Mouse (Mus musculus) skeletal muscle tissue, adult 2 months (tissue): ENCODE measurements around the gene Xkrx.
"Not testable (repeated sequence)": the region's sequence is repeated elsewhere in the genome, so short reads cannot be mapped to it uniquely, and the experiment has no call there.

Experiments
- DNase-seq: peaks from one replicate; pipeline ENCODE4 v3.0.0-alpha.2; 2012; ENCODE audit warnings: low read depth, low spot score

Gene Xkrx

DNA sequence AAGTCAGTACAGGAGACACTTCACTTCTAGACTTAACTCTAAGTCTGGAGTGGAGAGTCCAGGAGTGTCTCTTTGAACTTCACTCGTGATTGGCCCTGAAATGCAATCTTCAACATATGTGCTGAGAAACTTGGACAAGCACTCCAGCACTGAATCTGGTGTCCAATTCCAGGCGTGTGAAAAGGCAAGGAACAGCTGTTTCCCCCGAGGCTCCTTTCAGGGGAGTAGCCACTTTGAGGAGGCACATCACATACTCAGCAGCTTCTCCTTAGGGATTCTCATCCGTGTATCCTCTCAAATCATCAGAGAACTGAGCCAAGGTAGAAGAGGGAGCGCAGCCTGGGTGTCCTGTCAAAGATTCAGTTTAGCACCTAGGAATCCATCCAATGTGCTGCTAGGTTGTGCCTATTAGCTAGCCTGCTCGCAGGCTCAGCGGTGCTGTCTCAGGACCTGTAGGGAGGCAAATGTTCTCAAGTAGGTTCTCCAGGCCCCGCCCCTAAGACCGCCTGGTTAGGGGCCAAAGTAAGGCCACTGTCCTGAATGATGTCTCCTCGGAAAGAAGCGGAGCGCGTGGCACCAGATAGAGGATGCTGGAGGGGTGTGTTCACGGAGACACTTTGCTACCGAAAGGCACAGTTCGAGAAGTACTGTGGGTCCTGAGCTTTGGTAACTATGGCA lies at the start of gene Xkrx:
Gene Xkrx, minus strand, starts transcription at position 34 of the 678 bp plus-strand sequence.
- DNase-seq: no peak

DNA sequence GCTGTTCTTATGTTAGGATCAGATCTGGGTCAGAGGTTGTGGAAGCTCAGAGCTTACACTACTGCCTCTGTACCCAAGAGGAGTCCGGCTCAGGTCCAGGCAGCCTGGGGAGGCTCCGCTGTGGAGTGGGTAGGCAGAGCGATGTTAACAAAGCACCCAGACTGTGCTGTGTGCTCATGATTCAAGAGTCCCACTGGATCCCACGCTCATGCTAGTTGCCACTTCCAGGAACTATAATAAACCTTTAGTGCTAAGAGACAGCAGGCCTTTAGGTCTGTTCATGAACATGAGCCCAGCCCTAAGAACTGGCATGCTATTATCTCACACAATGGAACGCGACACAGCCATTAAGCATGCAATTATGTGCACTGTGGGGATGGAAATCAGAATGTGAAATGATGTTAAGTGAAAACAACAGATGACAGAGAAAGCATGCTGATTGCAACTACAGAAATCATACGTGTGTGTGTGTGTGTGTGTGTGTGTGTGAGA lies 49.3 kb upstream of the Xkrx start:
- no peak for DNase-seq

GRCm38 (mm10) chrX:134208491-134208890 lies 46.6 kb upstream of the Xkrx start:
- no peak for DNase-seq

GRCm38 (mm10) chrX:134187201-134187600 lies 25.3 kb upstream of the Xkrx start, which contains the start of gene Arl13a:
TSS of gene Arl13a (plus strand) at chrX:134187501.
- not testable (repeated sequence) for DNase-seq

DNA sequence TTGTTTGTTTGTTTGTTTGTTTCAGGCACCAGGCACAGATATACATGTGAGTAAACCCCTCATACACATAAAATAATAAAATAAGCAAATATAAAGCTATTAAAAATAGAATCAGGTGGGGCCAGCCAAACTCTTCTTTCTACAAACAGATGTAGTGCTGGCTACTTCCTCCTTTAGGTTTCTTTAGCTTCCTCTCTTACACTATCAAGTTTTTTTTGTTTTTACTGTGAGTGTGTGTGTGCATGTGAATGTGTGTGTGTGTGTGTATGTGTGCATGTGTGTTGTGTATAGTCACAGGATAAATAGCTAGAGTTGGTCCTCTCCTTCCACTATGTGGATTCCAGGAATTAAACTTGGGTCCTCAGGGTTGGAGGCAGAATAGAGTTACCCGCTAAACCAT lies 12.8 kb upstream of the Xkrx start:
- DNase-seq: no peak

DNA sequence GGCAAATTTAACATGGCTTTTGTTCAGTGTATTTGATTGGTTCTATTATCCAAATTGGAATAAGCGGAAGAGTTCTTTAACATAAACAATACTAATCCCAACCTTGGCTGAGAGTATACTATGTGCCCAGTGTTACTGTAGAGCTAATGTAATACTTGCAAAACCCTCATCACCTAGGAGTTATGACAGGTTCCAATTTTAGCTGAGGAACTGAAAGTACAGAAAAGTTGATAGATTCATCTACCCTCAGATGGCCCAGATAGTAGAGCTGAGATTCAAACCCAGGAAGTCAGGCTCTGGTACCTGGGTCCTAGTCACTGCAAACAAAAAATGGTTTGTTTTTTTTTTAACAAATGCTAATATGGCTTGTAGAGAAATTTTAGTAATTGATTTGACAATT lies 8.7 kb upstream of the Xkrx start:
- DNase-seq: no peak

GRCm38 (mm10) chrX:134163484-134163883 lies 1.6 kb upstream of the Xkrx start:
- no peak for DNase-seq

DNA sequence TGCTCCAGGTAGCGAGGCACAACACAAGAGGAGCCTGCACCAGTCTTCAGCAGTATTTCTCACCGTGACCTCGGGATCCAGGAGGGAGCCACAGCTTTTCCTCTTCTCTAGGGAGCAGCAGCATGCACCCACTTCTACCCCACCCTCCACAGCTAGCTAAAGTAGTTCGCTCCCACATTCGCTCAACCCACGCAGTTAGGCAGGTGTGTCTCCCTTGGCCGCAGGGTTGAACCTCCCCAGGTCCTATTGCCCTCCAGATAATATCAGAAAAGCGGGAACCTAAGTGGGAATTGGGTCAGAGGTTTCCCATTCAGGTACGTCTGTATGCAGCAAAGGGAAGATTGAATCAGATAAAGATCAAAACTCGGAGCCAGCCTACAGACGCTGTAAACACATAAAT lies 950 bp upstream of the Xkrx start:
- DNase-seq: no peak

- DNase-seq: no peak
Measured at GRCm38 (mm10) chrX:134160442-134160841, 1.4 kb downstream of the Xkrx start.

GRCm38 (mm10) chrX:134158151-134158550 lies 3.7 kb downstream of the Xkrx start:
- DNase-seq: no peak

GRCm38 (mm10) chrX:134141986-134142385 lies 19.9 kb downstream of the Xkrx start:
- no peak for DNase-seq

GRCm38 (mm10) chrX:134141551-134141950 lies 20.3 kb downstream of the Xkrx start:
- no peak for DNase-seq

- DNase-seq: no peak
Measured at GRCm38 (mm10) chrX:134140024-134140423, 21.9 kb downstream of the Xkrx start.

DNA sequence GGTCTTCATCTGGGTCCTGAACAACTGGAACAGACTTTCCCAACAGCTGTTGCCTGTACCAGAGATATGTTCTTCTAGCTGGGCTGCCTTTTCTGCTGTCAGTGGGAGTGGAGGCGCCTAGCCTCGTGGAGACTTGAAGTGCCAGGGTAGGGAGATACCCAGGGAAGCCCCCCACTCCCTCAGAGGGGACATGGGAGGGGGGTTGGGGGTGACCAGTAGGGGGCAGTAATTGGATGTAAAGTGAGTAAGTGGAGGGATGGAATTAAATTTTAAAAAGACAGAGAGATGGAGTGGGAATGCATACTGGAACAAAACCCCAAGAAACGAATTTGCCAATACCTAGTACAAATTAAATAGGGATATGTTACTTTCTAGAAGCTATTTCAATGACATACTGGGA lies 28.1 kb downstream of the Xkrx start:
- no peak for DNase-seq

DNA sequence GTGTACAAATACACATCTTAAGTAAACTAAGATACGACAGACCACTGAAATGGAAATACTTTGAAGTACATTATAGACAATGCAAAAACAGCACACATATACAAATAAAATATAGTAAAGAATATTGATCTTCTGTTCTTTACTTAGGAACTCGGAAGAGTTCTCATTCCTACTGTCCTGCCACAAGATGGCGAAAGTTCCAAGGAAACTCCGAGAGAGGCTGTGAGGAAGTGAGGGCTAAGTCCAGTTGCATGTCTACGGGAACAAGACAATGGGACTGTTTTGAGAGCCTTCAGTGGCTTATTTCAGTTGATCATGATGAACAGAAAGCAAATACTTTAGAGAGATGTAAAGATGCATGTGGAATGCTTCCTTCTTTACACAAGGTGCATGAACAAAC lies 29.6 kb downstream of the Xkrx start:
- DNase-seq: no peak

- no peak for DNase-seq
Measured at GRCm38 (mm10) chrX:134128549-134128948, 33.3 kb downstream of the Xkrx start.

DNA sequence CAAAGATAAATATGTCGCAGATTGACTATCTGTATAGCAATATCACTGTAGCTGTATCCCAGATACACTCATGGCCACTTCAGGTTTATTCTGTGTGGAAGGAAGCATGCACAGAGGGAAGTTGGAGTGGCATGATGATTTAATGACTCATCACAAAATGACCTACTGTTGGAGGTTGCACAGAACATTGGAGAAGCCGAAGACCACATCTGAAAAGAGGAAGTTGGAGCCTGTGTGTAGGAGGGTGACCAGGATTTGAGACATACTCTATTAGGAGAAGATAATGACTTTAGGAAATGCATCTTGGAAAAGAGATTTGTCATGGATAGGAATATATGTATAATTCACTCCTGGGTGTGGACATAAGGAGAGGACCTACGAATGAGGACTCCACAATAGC lies 45.5 kb downstream of the Xkrx start:
- no peak for DNase-seq

DNA sequence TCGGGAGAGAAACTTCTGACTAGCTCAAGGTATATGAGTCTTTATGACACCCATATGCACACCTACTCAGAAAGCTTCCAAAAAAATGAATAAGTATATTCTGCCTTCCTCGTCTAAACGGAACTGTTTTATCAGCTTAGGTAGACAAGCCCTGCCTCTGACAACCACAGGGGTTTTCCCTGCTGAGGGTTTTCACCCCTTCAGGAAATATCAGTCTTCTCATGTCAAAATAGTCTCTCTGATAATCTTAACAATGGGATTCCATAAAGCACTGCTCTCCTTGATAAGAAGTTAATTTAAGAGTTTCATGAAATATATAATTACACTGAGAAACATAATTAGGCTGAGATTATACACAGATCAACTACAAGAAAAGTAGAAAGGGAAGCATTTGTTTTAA lies 50.1 kb downstream of the Xkrx start:
- no peak for DNase-seq

DNA sequence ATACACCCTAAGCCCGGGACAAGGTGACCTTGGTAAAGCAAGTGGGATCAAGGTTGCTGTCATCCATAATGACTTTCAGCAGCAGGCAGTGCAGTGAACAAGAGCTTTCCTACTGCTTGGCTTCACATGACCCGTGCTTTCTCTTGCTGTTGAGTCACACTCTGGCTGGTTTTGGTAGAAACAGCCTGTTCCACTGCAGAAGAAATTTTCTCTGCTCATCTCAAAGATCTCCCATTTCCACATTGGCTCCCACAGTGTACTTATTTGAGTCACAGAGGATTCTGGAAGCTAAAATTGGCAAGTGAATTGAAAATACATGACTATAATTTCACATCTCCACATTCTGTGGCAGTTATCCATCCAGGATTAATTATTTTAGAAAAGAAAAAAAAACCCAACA lies 59.2 kb downstream of the Xkrx start:
- peak; percentile 16 for DNase-seq
